In the genomic region with DNA sequence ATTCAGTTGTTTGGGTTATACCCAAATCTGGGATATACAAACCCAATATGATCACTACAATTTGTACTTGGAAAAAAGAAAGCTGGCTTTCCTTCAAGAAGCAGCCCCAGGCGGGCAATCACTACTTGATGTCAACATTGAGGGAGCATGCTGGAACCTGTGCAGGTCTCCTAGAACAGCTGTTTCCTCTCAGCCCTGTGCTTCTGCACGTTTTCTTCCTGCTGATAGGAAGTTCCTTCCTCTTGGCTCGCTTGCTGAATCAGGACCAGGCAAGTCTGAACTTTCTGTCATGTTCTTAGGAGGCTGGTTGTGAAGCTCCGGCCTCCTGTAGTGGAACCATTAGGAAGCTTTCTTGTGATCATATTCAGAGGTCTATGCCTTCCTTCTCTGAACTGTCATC, we compare ENCODE assay signal across 15 mouse cellular contexts.
"Had no signal": no experiment of that assay in that cellular context is flagged by ENCODE, and none has a peak within 500 bp of the region (broad histone marks: within the 10 kb centered on the region; RNA-seq: fewer than 3 reads in every experiment).

No protein-coding gene starts in this region.

- H3K9ac ChIP-seq: liver, embryonic 13.5 days; liver, postnatal 0 days; lung, embryonic 15.5 days; midbrain, embryonic 12.5 days; neural tube, embryonic 13.5 days had no signal

- H3K4me3 ChIP-seq: left cerebral cortex, adult 2 months; liver, embryonic 13.5 days; lung, embryonic 15.5 days; midbrain, embryonic 12.5 days; neural tube, embryonic 13.5 days had no signal

- H3K27ac ChIP-seq: kidney, postnatal 0 days; left cerebral cortex, adult 2 months; liver, embryonic 13.5 days; lung, embryonic 15.5 days; midbrain, embryonic 12.5 days; neural tube, embryonic 13.5 days had no signal

- H3K36me3 ChIP-seq: liver, embryonic 13.5 days; lung, embryonic 15.5 days; midbrain, embryonic 12.5 days; neural tube, embryonic 13.5 days had no signal

- H3K9me3 ChIP-seq: liver, embryonic 13.5 days; lung, embryonic 15.5 days; midbrain, embryonic 12.5 days; neural tube, embryonic 13.5 days had no signal

- H3K4me1 ChIP-seq: liver, embryonic 13.5 days; lung, embryonic 15.5 days had no signal

- H3K27me3 ChIP-seq: liver, embryonic 13.5 days; lung, embryonic 15.5 days; midbrain, embryonic 12.5 days; neural tube, embryonic 13.5 days had no signal

- H3K4me2 ChIP-seq: liver, embryonic 13.5 days; lung, embryonic 15.5 days; midbrain, embryonic 12.5 days; neural tube, embryonic 13.5 days had no signal

- DNase-seq: liver; liver, embryonic 13.5 days; liver, postnatal 0 days; lung, postnatal 14 days; retina, postnatal 1 day; right cerebral cortex, postnatal 4 days; spleen, adult 18-20 months; thymus, adult 18-20 months; thymus, postnatal 14 days had no signal

- ATAC-seq: liver, postnatal 0 days; midbrain, embryonic 16.5 days had no signal
